Mouse (Mus musculus) forebrain, embryonic 15.5 days (tissue): ENCODE results near the gene Psmd7. TPM values are rescaled to one million over a fixed set of nuclear protein-coding genes. Genes with fewer than 3 reads are reported as not detected.

Source experiments
- ATAC-seq: fragments of 200-750 bp; cut with Nextera tagmentation; replicated peaks from 2 replicates; pipeline ENCODE4 v1.8.0; 2017; ENCODE audit warnings: mild to moderate bottlenecking, moderate TSS enrichment, moderate library complexity
- H3K27ac ChIP-seq: fragments of 300-500 bp; sonication (generic); replicated peaks from 2 replicates; pipeline ENCODE4 v1.5.1; 2015; ENCODE audit warnings: mild to moderate bottlenecking, inconsistent platforms
- H3K27me3 ChIP-seq: fragments of 300-500 bp; sonication (generic); 2 replicates; pipeline ENCODE4 v1.6.1; 2015; ENCODE audit warnings: inconsistent platforms
- H3K36me3 ChIP-seq: fragments of 300-500 bp; sonication (generic); 2 replicates; pipeline ENCODE4 v1.6.1; 2015; ENCODE audit warnings: mild to moderate bottlenecking, inconsistent platforms
- H3K4me1 ChIP-seq: fragments of 300-500 bp; sonication (generic); 2 replicates; pipeline ENCODE4 v1.6.1; 2015; ENCODE audit warnings: inconsistent platforms
- H3K4me2 ChIP-seq: fragments of 300-500 bp; sonication (generic); replicated peaks from 2 replicates; pipeline ENCODE4 v1.6.1; 2015; ENCODE audit warnings: mild to moderate bottlenecking, inconsistent platforms
- H3K4me3 ChIP-seq: fragments of 300-500 bp; sonication (generic); 2 replicates; pipeline ENCODE4 v1.5.1; 2015; ENCODE audit warnings: mild to moderate bottlenecking, inconsistent platforms
- H3K9ac ChIP-seq: fragments of 300-500 bp; sonication (generic); replicated peaks from 2 replicates; pipeline ENCODE4 v1.6.1; 2015; ENCODE audit warnings: mild to moderate bottlenecking, inconsistent platforms
- H3K9me3 ChIP-seq: fragments of 300-500 bp; sonication (generic); 2 replicates; pipeline ENCODE4 v1.6.1; 2016; ENCODE audit warnings: inconsistent platforms
- whole genome bisulfite sequencing: fragments of 180-500 bp; shearing (Covaris S2); methylation state at CpG from one replicate; pipeline ENCODE4 v1.1.7; 2015; ENCODE audit warnings: mixed read lengths; 5-methylcytosine and 5-hydroxymethylcytosine counted together
- polyA plus RNA-seq: library from polyadenylated mRNA; unstranded; fragments of >200 nt; fragmentation: Nextera tagmentation; extraction: Ambion mirVana; gene quantifications from 2 replicates; pipeline ENCODE4 v1.2.1, GENCODE M21; 2015

Psmd7 gene
- polyA plus RNA-seq, 1 experiment from 2014 or later = 250 TPM

DNA sequence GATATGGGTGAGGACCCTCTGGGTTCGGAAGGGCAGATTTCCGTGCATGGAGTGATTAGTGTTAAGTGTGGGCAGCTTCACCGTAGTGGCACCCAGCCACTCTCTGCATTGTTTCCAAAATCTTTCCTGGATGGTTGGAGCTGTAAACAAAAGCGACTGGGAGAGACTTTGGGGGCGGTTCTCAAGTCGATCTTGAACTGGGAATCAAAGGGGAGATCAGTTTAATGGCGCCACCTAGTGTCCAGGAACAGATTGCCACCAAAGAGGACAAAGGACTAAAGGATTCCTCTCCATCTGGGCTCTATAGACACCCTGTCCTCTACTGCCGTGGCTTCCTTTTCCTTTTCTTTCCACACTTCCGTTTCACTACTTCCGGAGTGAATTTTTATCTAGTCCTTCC lies 11.6 kb downstream of the Psmd7 start:
- Histone ChIP-seq H3K4me1 (peaks cover 4% of the 10 kb centered on the region; the same call in 1 of the 2 replicates), H3K27me3 (no peaks in the 10 kb centered on the region), H3K4me2 (peak overlapping the region; percentile 30; the same call in 1 of the 2 replicates), H3K36me3 (peaks cover 37% of the 10 kb centered on the region), H3K9me3 (no peaks in the 10 kb centered on the region), H3K4me3 (peak overlapping the region; percentile 3; the same call in 1 of the 2 replicates), H3K9ac (no peak overlapping the region), H3K27ac (peak overlapping the region; percentile 47)
- WGBS = 5% methylated on average over 10 of the region's 10 CpGs
- peak; percentile 77 for ATAC-seq

DNA sequence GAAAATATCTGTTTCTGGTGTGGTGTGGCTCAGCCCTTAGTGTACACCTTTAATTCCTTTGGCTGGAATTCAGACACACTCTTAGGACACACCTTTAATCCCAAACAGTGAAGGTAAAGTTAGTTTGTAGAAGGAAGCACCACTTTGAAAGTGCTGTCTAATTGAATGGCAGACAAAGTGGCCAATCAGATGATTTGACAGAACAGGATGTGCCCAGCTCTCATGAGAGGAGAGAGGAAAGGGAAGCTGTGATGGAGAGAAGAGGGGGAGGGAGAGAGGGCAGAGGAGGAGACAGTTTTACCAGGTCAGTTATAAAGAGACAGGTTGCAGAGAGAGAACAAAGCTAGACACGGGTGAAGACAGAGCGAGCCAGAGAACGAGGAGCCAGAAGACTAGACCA lies 13.5 kb downstream of the Psmd7 start:
- H3K4me1 ChIP-seq = peaks cover 4% of the 10 kb centered on the region; the same call in 1 of the 2 replicates
- no peaks in the 10 kb centered on the region for H3K27me3 ChIP-seq
- H3K9me3 ChIP-seq = no peaks in the 10 kb centered on the region
- no peak for ATAC-seq
- no peak overlapping the region for H3K4me3 ChIP-seq
- 86% methylated on average over 3 of the region's 3 CpGs for WGBS
- H3K27ac ChIP-seq = no peak overlapping the region
- peaks cover 18% of the 10 kb centered on the region for H3K36me3 ChIP-seq
- H3K4me2 ChIP-seq = no peak overlapping the region
- H3K9ac ChIP-seq = no peak overlapping the region

DNA sequence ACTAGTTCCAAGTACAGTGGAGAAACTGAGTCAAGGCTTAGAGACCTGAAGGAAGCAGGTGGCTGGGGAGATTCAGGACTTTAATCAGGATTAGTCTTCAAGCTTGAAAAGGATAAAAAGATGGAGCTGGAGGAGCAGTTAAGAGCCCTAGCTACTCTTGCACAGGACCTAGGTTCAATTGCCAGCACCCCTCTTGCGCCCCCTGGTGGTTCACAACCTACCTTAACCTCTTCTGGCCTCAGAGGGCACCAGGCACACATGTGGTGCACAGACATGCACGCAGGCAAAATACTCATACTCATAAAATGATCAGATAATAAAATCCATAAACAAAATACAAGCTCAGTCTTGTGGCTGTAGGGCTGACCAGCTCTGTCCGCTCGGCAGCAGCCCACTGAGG lies 15.8 kb downstream of the Psmd7 start:
- H3K4me2 ChIP-seq = no peak overlapping the region
- WGBS = 66% methylated on average over 4 of the region's 4 CpGs
- H3K4me3 ChIP-seq = no peak overlapping the region
- H3K36me3 ChIP-seq = no peaks in the 10 kb centered on the region
- H3K9ac ChIP-seq = no peak overlapping the region
- H3K27me3 ChIP-seq = no peaks in the 10 kb centered on the region
- peaks cover 4% of the 10 kb centered on the region; the same call in 1 of the 2 replicates for H3K4me1 ChIP-seq
- H3K9me3 ChIP-seq = no peaks in the 10 kb centered on the region
- H3K27ac ChIP-seq = no peak overlapping the region
- ATAC-seq = no peak

- Histone ChIP-seq H3K4me1 (peaks cover 4% of the 10 kb centered on the region; the same call in 1 of the 2 replicates), H3K27ac (no peak overlapping the region)
- 90% methylated on average over 7 of the region's 7 CpGs for WGBS
These were observed 16.7 kb downstream of the Psmd7 start for GRCm38 (mm10) chr8:107571486-107572135.

GRCm38 (mm10) chr8:107571046-107571445 lies 17.2 kb downstream of the Psmd7 start:
- ATAC-seq = no peak
- WGBS = 79% methylated on average over 2 of the region's 2 CpGs
- Histone ChIP-seq H3K4me2 (no peak overlapping the region), H3K27me3 (no peaks in the 10 kb centered on the region), H3K9ac (no peak overlapping the region), H3K36me3 (no peaks in the 10 kb centered on the region), H3K9me3 (no peaks in the 10 kb centered on the region), H3K27ac (no peak overlapping the region), H3K4me3 (no peak overlapping the region), H3K4me1 (no peaks in the 10 kb centered on the region)

More at GRCm38 (mm10) chr8:107571486-107572135, 16.7 kb downstream of the Psmd7 start:
- H3K27me3 ChIP-seq = no peaks in the 10 kb centered on the region
- no peak overlapping the region for H3K9ac ChIP-seq
- H3K4me3 ChIP-seq = no peak overlapping the region
- no peak for ATAC-seq
- H3K4me2 ChIP-seq = no peak overlapping the region
- H3K9me3 ChIP-seq = no peaks in the 10 kb centered on the region
- H3K36me3 ChIP-seq = no peaks in the 10 kb centered on the region

DNA sequence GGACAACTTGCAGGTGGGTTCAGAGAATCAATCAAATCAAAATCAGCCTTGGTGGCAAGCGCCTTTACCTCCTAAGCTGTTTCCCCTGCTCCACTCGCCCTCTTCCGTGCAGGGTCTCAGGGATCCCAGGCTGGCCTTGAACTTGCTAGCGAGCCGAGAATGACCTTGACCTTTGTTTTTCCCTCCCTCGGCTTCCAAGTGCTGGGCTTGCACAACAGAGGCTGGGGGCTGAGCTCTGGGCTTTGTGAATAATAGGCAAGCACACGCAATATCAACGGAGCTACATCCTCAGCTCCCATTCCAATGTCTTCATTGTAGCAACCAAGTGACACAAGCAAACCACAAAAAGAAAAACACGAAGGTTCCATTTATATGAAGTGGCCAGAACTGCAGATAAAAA lies 26.1 kb downstream of the Psmd7 start:
- Histone ChIP-seq H3K36me3 (no peaks in the 10 kb centered on the region), H3K9me3 (no peaks in the 10 kb centered on the region), H3K4me2 (no peak overlapping the region), H3K4me1 (no peaks in the 10 kb centered on the region), H3K27me3 (no peaks in the 10 kb centered on the region), H3K4me3 (no peak overlapping the region), H3K27ac (no peak overlapping the region), H3K9ac (no peak overlapping the region)
- 81% methylated on average over 9 of the region's 9 CpGs for WGBS
- ATAC-seq = no peak

GRCm38 (mm10) chr8:107560820-107561536 lies 27.3 kb downstream of the Psmd7 start:
- H3K9ac ChIP-seq = no peak overlapping the region
- H3K27ac ChIP-seq = no peak overlapping the region
- 66% methylated on average over 16 of the region's 16 CpGs for WGBS
- H3K4me2 ChIP-seq = no peak overlapping the region
- no peaks in the 10 kb centered on the region for H3K9me3 ChIP-seq
- ATAC-seq = no peak
- H3K27me3 ChIP-seq = no peaks in the 10 kb centered on the region
- no peaks in the 10 kb centered on the region; the same call in 1 of the 2 replicates for H3K36me3 ChIP-seq
- no peak overlapping the region for H3K4me3 ChIP-seq
- H3K4me1 ChIP-seq = no peaks in the 10 kb centered on the region

- ATAC-seq = 0 out of 2 replicates have a peak, but pooled peaks have one; percentile 57
- 54% methylated on average over 12 of the region's 12 CpGs for WGBS
- Histone ChIP-seq H3K4me1 (no peaks in the 10 kb centered on the region), H3K9ac (no peak overlapping the region), H3K36me3 (no peaks in the 10 kb centered on the region; the same call in 1 of the 2 replicates), H3K4me3 (no peak overlapping the region), H3K27me3 (no peaks in the 10 kb centered on the region), H3K4me2 (no peak overlapping the region), H3K27ac (no peak overlapping the region), H3K9me3 (no peaks in the 10 kb centered on the region)
These were observed 31.7 kb downstream of the Psmd7 start for GRCm38 (mm10) chr8:107556511-107556936.

DNA sequence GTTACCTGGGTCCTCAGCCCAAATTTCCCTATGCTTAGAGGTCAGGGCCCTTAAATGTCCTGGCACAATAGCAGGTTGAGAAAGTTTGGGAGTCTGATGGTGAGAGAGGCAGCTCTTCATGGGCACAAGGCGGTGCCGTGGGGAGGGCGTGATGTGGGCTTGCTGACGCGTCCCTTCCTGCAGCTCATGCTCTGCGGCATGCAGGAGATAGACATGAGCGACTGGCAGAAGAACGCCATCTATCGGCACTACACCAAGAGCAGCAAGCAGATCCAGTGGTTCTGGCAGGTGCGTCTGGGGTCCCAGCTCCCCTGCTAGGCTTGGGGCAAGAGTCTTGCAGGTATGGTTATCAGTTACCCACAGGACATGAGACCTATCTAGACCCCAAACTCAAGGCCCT lies 33.0 kb downstream of the Psmd7 start:
- H3K4me1 ChIP-seq = no peaks in the 10 kb centered on the region
- H3K27me3 ChIP-seq = no peaks in the 10 kb centered on the region
- no peak overlapping the region for H3K4me2 ChIP-seq
- 90% methylated on average over 10 of the region's 10 CpGs for WGBS
- ATAC-seq = no peak
- no peak overlapping the region for H3K27ac ChIP-seq
- no peaks in the 10 kb centered on the region for H3K9me3 ChIP-seq
- no peak overlapping the region for H3K9ac ChIP-seq
- no peaks in the 10 kb centered on the region; the same call in 1 of the 2 replicates for H3K36me3 ChIP-seq
- H3K4me3 ChIP-seq = no peak overlapping the region

- Histone ChIP-seq H3K4me2 (no peak overlapping the region), H3K36me3 (peaks cover 2% of the 10 kb centered on the region; the same call in 1 of the 2 replicates), H3K4me1 (no peaks in the 10 kb centered on the region), H3K9ac (no peak overlapping the region), H3K27me3 (no peaks in the 10 kb centered on the region), H3K9me3 (no peaks in the 10 kb centered on the region), H3K27ac (no peak overlapping the region), H3K4me3 (no peak overlapping the region)
- no peak for ATAC-seq
- 33% methylated on average over 6 of the region's 6 CpGs for WGBS
These were observed 36.0 kb downstream of the Psmd7 start for GRCm38 (mm10) chr8:107552234-107552633.

DNA sequence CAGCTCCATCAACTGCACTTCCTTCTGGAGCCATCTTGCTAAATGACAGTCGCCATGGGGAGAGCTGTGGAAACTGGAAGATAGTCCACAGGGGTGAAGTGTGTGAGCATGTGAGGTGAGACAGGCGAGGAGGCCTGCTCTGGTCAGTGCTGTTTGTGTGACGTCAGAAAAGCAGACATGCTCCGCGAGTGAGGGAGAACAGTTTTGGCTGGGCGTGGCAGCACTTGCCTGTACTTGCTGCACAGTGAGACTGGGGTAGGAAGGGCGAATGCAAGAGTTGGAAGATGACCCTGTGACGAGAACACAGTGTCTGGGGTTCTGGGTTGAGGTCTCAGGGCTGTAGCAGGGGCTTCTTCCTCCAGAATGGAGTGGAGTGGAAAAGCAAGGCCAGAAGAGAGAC lies 41.4 kb downstream of the Psmd7 start:
- Histone ChIP-seq H3K4me3 (no peak overlapping the region), H3K27ac (no peak overlapping the region), H3K9me3 (no peaks in the 10 kb centered on the region), H3K27me3 (no peaks in the 10 kb centered on the region), H3K9ac (no peak overlapping the region), H3K4me2 (no peak overlapping the region), H3K4me1 (no peaks in the 10 kb centered on the region; the same call in 1 of the 2 replicates), H3K36me3 (peaks cover 2% of the 10 kb centered on the region; the same call in 1 of the 2 replicates)
- WGBS = 92% methylated on average over 8 of the region's 8 CpGs
- ATAC-seq = no peak

DNA sequence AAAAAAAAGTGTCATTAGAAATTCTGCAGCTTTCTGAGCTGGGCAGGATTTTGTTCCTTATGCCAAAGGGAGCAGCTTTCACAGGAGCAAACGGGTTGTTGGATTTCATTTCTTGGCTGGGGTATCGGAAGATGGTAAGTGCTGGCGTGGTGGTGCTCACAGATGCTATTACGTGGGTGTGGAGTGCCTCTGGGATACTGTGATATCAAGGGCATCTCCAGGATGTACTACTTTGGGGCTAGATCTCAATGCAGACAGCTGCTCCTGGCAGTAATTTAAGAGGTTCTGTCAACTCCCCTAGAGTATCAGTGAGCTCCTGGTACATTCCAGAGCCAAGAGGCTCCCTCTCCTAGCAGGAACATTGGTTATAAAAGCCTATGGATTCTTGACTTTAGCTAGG lies 42.1 kb downstream of the Psmd7 start:
- Histone ChIP-seq H3K9me3 (no peaks in the 10 kb centered on the region), H3K27me3 (no peaks in the 10 kb centered on the region), H3K4me3 (no peak overlapping the region), H3K4me2 (no peak overlapping the region), H3K9ac (no peak overlapping the region), H3K4me1 (no peaks in the 10 kb centered on the region; the same call in 1 of the 2 replicates), H3K36me3 (peaks cover 2% of the 10 kb centered on the region; the same call in 1 of the 2 replicates), H3K27ac (no peak overlapping the region)
- ATAC-seq = no peak
- 85% methylated on average over 4 of the region's 4 CpGs for WGBS
